Mouse (Mus musculus) neural tube, embryonic 15.5 days (tissue): Measurements from ENCODE around the gene Npsr1. TPM values are rescaled to one million over a fixed set of nuclear protein-coding genes. Genes with fewer than 3 reads are reported as not detected.

Experiments used
- ATAC-seq: fragments of 200-750 bp; cut with Nextera tagmentation; 2 replicates; pipeline ENCODE4 v1.8.0; 2017; ENCODE audit warnings: mild to moderate bottlenecking, moderate TSS enrichment, moderate library complexity; ENCODE audit not compliant: low FRiP score
- H3K27ac ChIP-seq: fragments of 300-500 bp; sonication (generic); replicated peaks from 2 replicates; pipeline ENCODE4 v1.5.1; 2015; ENCODE audit warnings: mild to moderate bottlenecking, inconsistent platforms
- H3K27me3 ChIP-seq: fragments of 300-500 bp; sonication (generic); replicated peaks from 2 replicates; pipeline ENCODE4 v1.6.1; 2015; ENCODE audit warnings: inconsistent platforms
- H3K36me3 ChIP-seq: fragments of 300-500 bp; sonication (generic); 2 replicates; pipeline ENCODE4 v1.6.1; 2015; ENCODE audit warnings: inconsistent platforms
- H3K4me1 ChIP-seq: fragments of 300-500 bp; sonication (generic); 2 replicates; pipeline ENCODE4 v1.6.1; 2015; ENCODE audit warnings: inconsistent platforms
- H3K4me2 ChIP-seq: fragments of 300-500 bp; sonication (generic); 2 replicates; pipeline ENCODE4 v1.6.1; 2015; ENCODE audit warnings: inconsistent platforms, mild to moderate bottlenecking, moderate library complexity
- H3K4me3 ChIP-seq: fragments of 300-500 bp; sonication (generic); replicated peaks from 2 replicates; pipeline ENCODE4 v1.5.1; 2015; ENCODE audit warnings: mild to moderate bottlenecking, inconsistent platforms
- H3K9ac ChIP-seq: fragments of 300-500 bp; sonication (generic); replicated peaks from 2 replicates; pipeline ENCODE4 v1.6.1; 2015; ENCODE audit warnings: mild to moderate bottlenecking, inconsistent platforms
- H3K9me3 ChIP-seq: fragments of 300-500 bp; sonication (generic); replicated peaks from 2 replicates; pipeline ENCODE4 v1.6.1; 2016; ENCODE audit warnings: inconsistent platforms
- WGBS: fragments of 180-500 bp; shearing (Covaris S2); methylation state at CpG from one replicate; pipeline ENCODE4 v1.1.7; 2015; ENCODE audit warnings: mixed read lengths; 5-methylcytosine and 5-hydroxymethylcytosine counted together
- polyA plus RNA-seq: library from polyadenylated mRNA; unstranded; fragments of >200 nt; fragmentation: Nextera tagmentation; extraction: Ambion mirVana; gene quantifications from 2 replicates; pipeline ENCODE4 v1.2.1, GENCODE M21; 2015

The Npsr1 gene
- polyA plus RNA-seq, result 0.20 and 0.24 TPM in 2 replicates

DNA sequence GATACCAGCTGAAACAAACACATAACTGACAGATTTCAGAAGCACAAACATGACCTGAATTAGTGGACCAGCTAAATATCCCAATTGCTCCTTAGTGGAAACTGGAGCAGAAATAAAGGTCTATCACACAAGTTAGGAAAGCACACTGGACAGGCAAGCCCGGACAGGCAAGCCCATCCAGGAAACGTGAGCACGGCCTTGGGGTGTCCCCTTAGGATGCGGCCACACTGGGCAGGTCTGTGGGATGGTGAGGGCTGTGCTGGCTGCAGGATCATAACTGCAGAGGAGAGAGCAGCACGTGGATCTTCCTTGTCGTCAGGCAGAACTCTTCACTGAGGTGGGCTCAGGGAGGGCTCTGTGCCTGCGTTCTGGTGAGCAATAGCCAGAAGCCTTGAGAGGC is at the start of gene Npsr1:
Gene Npsr1 (plus strand): TSS at position 301 of the 400 bp plus-strand sequence.
- Histone ChIP-seq H3K4me1 (no peaks in the 10 kb centered on the region), H3K36me3 (no peaks in the 10 kb centered on the region), H3K4me3 (no peak within 1 kb of the TSS), H3K27me3 (no peaks in the 10 kb centered on the region), H3K9ac (no peak within 1 kb of the TSS), H3K9me3 (no peaks in the 10 kb centered on the region), H3K27ac (no peak within 1 kb of the TSS), H3K4me2 (no peak within 1 kb of the TSS)
- 69% methylated on average over 7 of the region's 7 CpGs for WGBS
- ATAC-seq, result no peak

DNA sequence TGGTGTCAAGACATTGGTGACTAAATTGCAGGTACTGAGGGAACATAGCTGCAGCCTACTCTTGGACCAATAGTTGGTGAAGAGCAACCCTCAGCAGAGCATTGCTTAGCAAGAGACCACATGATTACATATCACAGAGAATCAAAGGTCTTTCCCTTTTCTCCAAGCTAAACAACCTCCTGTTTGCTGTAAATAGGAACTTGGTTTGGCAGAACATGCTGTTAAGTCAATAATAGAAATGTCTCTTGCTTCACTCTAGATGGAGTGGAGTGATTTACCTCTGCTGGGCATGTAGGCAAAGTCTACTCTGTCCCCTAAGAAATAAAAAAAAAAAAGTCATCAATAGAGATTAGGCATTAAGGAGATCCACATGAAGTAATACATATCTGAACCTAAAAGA is 46.3 kb upstream of the Npsr1 start:
- H3K36me3 ChIP-seq, result no peaks in the 10 kb centered on the region
- ATAC-seq, result no peak
- H3K4me1 ChIP-seq, result no peaks in the 10 kb centered on the region
- H3K4me2 ChIP-seq, result no peak overlapping the region
- H3K4me3 ChIP-seq, result no peak overlapping the region
- H3K9ac ChIP-seq, result no peak overlapping the region
- no peaks in the 10 kb centered on the region for H3K27me3 ChIP-seq
- H3K9me3 ChIP-seq, result no peaks in the 10 kb centered on the region
- no peak overlapping the region for H3K27ac ChIP-seq

DNA sequence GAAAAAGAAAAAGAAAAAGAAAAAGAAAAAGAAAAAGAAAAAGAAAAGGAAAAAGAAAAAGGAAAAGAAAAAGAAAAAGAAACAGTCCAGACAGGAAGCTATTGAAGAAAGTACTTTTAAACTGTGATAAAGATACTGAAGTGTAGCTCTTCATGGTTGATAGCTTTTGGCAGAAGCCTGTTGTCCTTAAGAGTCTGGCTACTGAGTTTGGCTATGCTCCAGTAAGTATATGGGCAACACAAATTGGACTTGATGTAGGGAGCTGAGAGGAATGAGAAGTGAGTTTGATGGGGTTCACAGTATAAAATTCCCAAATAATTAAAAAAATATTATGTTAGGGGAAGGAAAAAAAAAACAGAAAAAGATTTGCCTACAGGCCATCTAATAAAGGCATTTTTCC is 34.5 kb upstream of the Npsr1 start:
- ATAC-seq, result no peak
- Histone ChIP-seq H3K4me2 (no peak overlapping the region), H3K36me3 (no peaks in the 10 kb centered on the region), H3K27ac (no peak overlapping the region), H3K9me3 (no peaks in the 10 kb centered on the region), H3K27me3 (no peaks in the 10 kb centered on the region), H3K4me3 (no peak overlapping the region), H3K4me1 (no peaks in the 10 kb centered on the region), H3K9ac (no peak overlapping the region)

DNA sequence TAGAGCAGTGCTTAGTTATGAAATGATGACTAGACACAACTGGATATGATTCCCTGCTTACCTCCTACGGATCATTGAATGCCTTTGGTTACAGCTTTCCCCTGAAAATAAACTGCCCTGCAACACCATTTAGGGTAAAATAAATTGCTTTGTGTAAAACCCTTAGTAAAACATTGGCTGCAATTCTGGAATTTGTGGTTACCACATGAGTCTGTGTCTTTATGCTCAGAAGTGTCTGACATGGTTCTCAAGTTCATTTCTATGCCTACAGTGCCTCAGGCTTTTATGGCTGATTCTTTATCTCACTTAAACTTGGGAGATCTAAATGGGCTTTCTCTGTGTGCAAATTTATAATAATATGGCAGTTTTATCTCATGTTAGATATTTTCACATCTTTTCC is 26.1 kb upstream of the Npsr1 start:
- 83% methylated on average over 1 of the region's 1 CpGs for WGBS
- H3K27ac ChIP-seq, result no peak overlapping the region

DNA sequence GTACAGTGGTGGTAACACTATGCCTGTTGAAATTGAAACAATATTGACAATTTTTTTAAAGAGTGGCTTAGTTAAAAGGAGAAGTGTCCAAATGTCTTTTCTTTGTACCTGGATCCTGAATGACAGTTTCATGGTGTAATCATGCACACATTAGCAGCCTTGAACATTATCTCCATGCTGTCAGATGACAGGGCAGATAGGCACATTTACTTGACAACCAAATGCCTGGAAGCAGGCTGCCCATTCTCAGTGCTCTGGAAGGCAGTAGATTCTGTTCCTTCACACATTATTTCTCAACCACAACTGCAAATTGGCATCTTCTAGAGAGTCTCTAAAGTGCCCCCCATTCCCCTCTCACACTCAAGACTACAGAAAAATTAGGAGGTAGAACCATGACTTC is 20.2 kb upstream of the Npsr1 start:
- no peak overlapping the region for H3K4me2 ChIP-seq
- no peaks in the 10 kb centered on the region for H3K9me3 ChIP-seq
- H3K27ac ChIP-seq, result no peak overlapping the region
- no peak overlapping the region for H3K9ac ChIP-seq
- H3K4me3 ChIP-seq, result no peak overlapping the region
- ATAC-seq, result no peak
- H3K27me3 ChIP-seq, result no peaks in the 10 kb centered on the region
- no peaks in the 10 kb centered on the region for H3K4me1 ChIP-seq
- H3K36me3 ChIP-seq, result no peaks in the 10 kb centered on the region

More for the DNA sequence above, 26.1 kb upstream of the Npsr1 start:
- no peak for ATAC-seq
- H3K36me3 ChIP-seq, result no peaks in the 10 kb centered on the region
- no peak overlapping the region for H3K4me3 ChIP-seq
- no peaks in the 10 kb centered on the region for H3K9me3 ChIP-seq
- H3K27me3 ChIP-seq, result no peaks in the 10 kb centered on the region
- no peak overlapping the region for H3K9ac ChIP-seq
- no peaks in the 10 kb centered on the region for H3K4me1 ChIP-seq
- no peak overlapping the region for H3K4me2 ChIP-seq

DNA sequence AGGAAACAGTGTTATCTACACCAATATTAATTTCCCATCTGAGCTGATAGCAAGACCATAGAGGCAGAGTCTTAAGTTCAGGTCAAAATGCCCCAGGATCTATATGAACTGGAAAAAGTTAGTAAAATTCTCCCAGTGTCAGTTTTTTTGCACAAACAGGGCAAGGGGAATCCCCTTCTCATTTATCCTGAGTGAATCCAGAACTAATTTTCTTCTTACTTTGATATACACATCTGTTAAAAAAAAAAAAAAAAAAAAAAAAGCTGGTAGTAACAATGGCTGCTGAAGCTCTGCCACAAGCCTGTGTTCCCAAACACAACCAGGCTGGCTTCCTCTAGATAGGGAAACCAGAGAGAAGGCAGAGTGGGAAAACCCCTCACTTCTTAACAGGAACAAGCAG is 5.9 kb upstream of the Npsr1 start:
- Histone ChIP-seq H3K9ac (no peak overlapping the region), H3K4me1 (no peaks in the 10 kb centered on the region), H3K36me3 (no peaks in the 10 kb centered on the region), H3K27me3 (no peaks in the 10 kb centered on the region), H3K4me3 (no peak overlapping the region), H3K9me3 (no peaks in the 10 kb centered on the region), H3K27ac (no peak overlapping the region), H3K4me2 (no peak overlapping the region)
- no peak for ATAC-seq

DNA sequence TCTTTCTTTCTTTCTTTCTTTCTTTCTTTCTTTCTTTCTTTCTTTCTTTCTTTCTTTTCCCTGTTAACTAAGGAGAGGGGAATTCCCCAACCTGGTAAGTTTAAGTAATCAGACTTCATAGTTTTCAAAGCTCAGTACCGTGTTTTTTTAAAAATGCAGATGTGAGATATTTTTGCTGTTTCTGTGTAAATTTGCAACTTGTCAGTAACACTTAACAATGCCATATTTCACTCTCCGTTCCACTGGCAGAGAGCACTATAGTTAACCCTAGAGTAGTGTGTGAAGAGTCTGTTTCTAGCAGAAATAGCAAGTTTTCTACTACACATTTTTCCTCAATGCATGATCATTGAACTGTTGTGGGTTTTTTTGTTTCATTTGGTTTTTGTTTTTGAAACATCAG is 730 bp downstream of the Npsr1 start:
- Histone ChIP-seq H3K4me1 (no peaks in the 10 kb centered on the region), H3K9me3 (no peaks in the 10 kb centered on the region), H3K36me3 (no peaks in the 10 kb centered on the region), H3K27ac (no peak overlapping the region), H3K27me3 (no peaks in the 10 kb centered on the region), H3K4me2 (no peak overlapping the region), H3K4me3 (no peak overlapping the region), H3K9ac (no peak overlapping the region)
- no peak for ATAC-seq
- 76% methylated on average over 2 of the region's 2 CpGs for WGBS

DNA sequence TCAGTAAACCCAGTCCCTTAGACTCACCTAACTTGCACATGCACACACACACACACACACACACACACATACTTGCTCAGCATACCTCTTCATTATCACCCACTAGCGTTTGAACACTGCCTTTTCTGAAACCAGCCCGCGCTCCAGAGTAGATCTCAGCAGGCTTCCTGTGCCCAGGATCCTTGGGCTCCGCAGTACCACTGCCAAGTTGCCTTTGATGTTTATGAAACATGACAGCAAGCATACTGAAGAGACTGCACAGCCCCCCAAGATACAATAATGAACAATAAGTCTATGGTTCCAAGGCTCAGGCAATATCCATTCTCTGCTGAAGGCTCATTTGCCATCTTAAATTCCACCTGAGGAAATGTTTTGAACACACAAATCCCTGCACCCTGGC is 1.8 kb downstream of the Npsr1 start:
- H3K4me3 ChIP-seq, result no peak overlapping the region
- H3K4me1 ChIP-seq, result no peaks in the 10 kb centered on the region
- no peak overlapping the region for H3K9ac ChIP-seq
- WGBS, result 79% methylated on average over 4 of the region's 4 CpGs
- ATAC-seq, result no peak
- no peaks in the 10 kb centered on the region for H3K36me3 ChIP-seq
- H3K4me2 ChIP-seq, result no peak overlapping the region
- no peak overlapping the region for H3K27ac ChIP-seq
- no peaks in the 10 kb centered on the region for H3K9me3 ChIP-seq
- H3K27me3 ChIP-seq, result no peaks in the 10 kb centered on the region

DNA sequence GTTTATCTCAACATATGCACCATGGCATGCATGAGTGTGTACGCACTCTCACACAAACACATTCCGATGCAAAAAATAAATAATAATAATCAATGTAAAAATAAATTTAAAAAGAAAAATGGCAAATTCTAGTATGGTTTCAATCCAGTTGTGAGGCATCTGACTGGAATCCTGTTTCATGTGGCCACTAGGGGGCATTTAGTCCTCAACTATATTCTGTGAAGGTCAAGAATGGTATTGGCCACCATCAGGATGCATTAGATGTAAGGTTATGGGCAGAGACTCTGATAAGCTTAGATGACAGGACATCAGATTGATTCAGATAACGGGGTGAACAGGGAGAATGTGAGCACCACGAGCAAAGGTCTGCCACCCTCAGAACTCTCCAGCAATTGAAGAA is 21.6 kb downstream of the Npsr1 start:
- Histone ChIP-seq H3K27ac (no peak overlapping the region), H3K9ac (no peak overlapping the region), H3K4me1 (no peaks in the 10 kb centered on the region), H3K27me3 (no peaks in the 10 kb centered on the region), H3K9me3 (no peaks in the 10 kb centered on the region), H3K4me3 (no peak overlapping the region), H3K4me2 (no peak overlapping the region), H3K36me3 (no peaks in the 10 kb centered on the region)
- no peak for ATAC-seq
- WGBS, result 58% methylated on average over 4 of the region's 4 CpGs

DNA sequence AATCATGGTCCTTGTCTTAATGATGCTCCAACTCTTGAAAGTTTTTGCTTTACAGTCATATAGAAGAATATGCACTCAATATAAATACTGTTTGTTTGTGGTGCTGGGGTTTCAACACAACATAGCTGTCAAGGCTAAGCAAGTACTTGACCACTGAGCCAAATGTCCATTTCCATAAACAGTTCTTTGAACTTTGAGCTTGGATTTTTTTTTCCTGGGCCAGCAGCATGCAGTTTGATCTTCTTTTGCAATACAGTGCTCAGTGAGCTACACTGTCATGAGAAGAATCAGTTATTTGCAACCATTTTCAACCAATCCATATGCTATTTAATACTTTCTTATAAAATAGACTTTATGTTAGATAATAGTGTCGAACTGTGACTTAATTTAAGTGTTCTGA is 35.3 kb downstream of the Npsr1 start:
- Histone ChIP-seq H3K27me3 (no peaks in the 10 kb centered on the region), H3K27ac (no peak overlapping the region), H3K4me2 (no peak overlapping the region), H3K9me3 (no peaks in the 10 kb centered on the region), H3K36me3 (no peaks in the 10 kb centered on the region), H3K4me3 (no peak overlapping the region), H3K9ac (no peak overlapping the region), H3K4me1 (no peaks in the 10 kb centered on the region)
- WGBS, result 89% methylated on average over 1 of the region's 1 CpGs
- no peak for ATAC-seq

DNA sequence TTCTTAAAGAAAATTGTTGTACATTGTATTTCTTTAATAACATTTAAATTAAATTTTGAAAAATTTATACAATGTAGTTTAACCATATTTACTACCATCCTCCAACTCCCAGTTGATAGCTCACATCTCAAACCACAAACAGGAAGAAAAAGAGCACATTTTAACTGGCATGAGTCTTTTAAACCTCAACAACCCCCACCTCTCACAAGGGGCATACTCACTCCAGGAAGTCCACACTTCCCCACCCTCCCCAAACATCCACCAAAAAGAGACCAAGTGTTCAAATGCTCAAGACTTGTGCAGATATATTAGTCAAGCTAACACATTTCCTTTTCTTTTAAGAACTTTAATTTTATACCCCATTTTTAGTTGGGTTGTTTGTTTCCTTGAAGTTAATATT is 38.6 kb downstream of the Npsr1 start:
- Histone ChIP-seq H3K27me3 (no peaks in the 10 kb centered on the region), H3K4me3 (no peak overlapping the region)

DNA sequence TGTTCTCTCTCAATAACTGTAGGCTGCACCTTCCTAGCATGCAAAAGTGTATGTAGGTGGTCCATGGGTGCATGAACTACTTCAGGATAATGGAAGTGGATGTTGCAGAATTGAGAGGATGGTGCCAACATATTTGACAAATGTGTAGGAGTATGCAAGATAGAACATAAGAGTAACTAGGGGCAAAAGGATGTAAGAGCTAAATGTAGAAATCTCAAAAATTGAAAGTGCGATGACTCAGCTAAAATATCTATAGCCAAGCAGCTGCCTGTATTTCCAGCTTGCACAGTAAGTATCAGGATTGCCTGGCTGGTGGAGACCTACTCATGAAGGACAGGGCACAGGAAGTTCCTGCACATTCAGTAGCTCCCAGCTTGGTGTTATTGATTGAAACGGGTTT is 46.5 kb downstream of the Npsr1 start:
- Histone ChIP-seq H3K4me3 (no peak overlapping the region), H3K9ac (no peak overlapping the region), H3K36me3 (no peaks in the 10 kb centered on the region), H3K27me3 (no peaks in the 10 kb centered on the region), H3K9me3 (no peaks in the 10 kb centered on the region), H3K4me1 (no peaks in the 10 kb centered on the region), H3K4me2 (no peak overlapping the region), H3K27ac (no peak overlapping the region)
- WGBS, result 91% methylated on average over 2 of the region's 2 CpGs
- ATAC-seq, result no peak

More for the DNA sequence above, 38.6 kb downstream of the Npsr1 start:
- Histone ChIP-seq H3K36me3 (no peaks in the 10 kb centered on the region), H3K27ac (no peak overlapping the region), H3K9ac (no peak overlapping the region), H3K9me3 (no peaks in the 10 kb centered on the region), H3K4me1 (no peaks in the 10 kb centered on the region), H3K4me2 (no peak overlapping the region)
- no peak for ATAC-seq

DNA sequence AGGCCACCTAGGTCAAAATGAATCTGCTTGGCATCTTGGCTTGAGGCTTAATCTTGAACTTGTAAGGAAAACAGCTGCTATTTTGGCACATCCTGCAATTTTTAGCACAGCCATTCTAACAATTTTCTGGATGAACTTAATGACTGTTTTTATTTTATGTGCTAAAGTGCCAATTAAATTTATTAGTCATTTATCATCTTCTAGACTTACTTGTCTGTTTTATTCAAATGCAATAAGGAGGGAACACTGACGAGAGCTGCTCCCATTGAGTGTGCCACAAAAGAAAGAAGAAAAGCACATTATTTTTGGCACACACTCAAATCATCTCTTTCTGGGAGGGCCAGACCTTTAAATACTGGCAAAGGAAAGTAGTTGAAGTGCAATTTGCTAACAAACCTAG is 59.4 kb downstream of the Npsr1 start:
- H3K4me2 ChIP-seq, result no peak overlapping the region
- no peaks in the 10 kb centered on the region for H3K4me1 ChIP-seq
- no peaks in the 10 kb centered on the region for H3K36me3 ChIP-seq
- no peak overlapping the region for H3K27ac ChIP-seq
- no peaks in the 10 kb centered on the region for H3K9me3 ChIP-seq
- ATAC-seq, result no peak
- WGBS, result 42% methylated on average over 1 of the region's 1 CpGs
- H3K27me3 ChIP-seq, result no peaks in the 10 kb centered on the region
- no peak overlapping the region for H3K4me3 ChIP-seq
- H3K9ac ChIP-seq, result no peak overlapping the region
